Mouse (Mus musculus) bone marrow macrophage, adult 2 months (primary cell): ENCODE data around the gene Six3.

Experiments used
- CTCF ChIP-seq: IDR thresholded peaks from 2 replicates; pipeline ENCODE4 v1.5.1; 2012; ENCODE audit warnings: low read depth, mild to moderate bottlenecking, low read length, moderate library complexity
- POLR2A ChIP-seq: IDR thresholded peaks from 2 replicates; pipeline ENCODE4 v1.6.1; 2012; ENCODE audit warnings: mild to moderate bottlenecking, low read depth, low read length, borderline replicate concordance

- TF ChIP-seq CTCF = no peak
- TF ChIP-seq POLR2A = no peak
Measured at GRCm38 (mm10) chr17:85616526-85617500, 3.4 kb downstream of the Six3 start.
